Comparison of ENCODE assay signal across 24 mouse cellular contexts in genomic region chr2:158176763-158177162, GRCm38 (mm10). TPM values are rescaled to one million over a fixed set of nuclear protein-coding genes. Genes with fewer than 3 reads are reported as not detected.
DNase-seq lines count a peak whose midpoint lies in the region; ATAC-seq and TF ChIP-seq lines count a peak whose summit lies in the region.
"Had no signal": no experiment of that assay in that cellular context is flagged by ENCODE, and none has a peak within 500 bp of the region (broad histone marks: within the 10 kb centered on the region; RNA-seq: fewer than 3 reads in every experiment).

No protein-coding gene starts in this region.

- H3K9ac ChIP-seq in hindbrain, embryonic 12.5 days: no peak overlapping the region
- no peak overlapping the region for H3K9ac ChIP-seq in hindbrain, postnatal 0 days (replicated peaks; ENCODE audit: low read length)
- no peak overlapping the region for H3K9ac ChIP-seq in liver, adult 2 months (ENCODE audit: low read depth, low read length)
- no peak overlapping the region for H3K9ac ChIP-seq in liver, embryonic 11.5 days (ENCODE audit: low read depth, low read length)
- H3K9ac ChIP-seq: forebrain, postnatal 0 days; midbrain, embryonic 15.5 days had no signal

- peaks cover 20% of the 10 kb centered on the region for H3K4me1 ChIP-seq in hindbrain, embryonic 12.5 days
- H3K4me1 ChIP-seq in hindbrain, postnatal 0 days (ENCODE audit: insufficient read depth, low read length): peaks cover 13% of the 10 kb centered on the region
- peaks cover 18% of the 10 kb centered on the region for H3K4me1 ChIP-seq in liver, adult 2 months (ENCODE audit: control insufficient read depth, insufficient read depth, low read length)
- peaks cover 17% of the 10 kb centered on the region for H3K4me1 ChIP-seq in liver, embryonic 11.5 days (replicated peaks; ENCODE audit: control insufficient read depth, insufficient read depth, low read length)
- peaks cover 22% of the 10 kb centered on the region for H3K4me1 ChIP-seq in bone marrow, adult 2 months (ENCODE audit: control insufficient read depth, insufficient read depth, low read length)

- no peaks in the 10 kb centered on the region for H3K9me3 ChIP-seq in hindbrain, embryonic 12.5 days (replicated peaks)
- no peaks in the 10 kb centered on the region for H3K9me3 ChIP-seq in hindbrain, postnatal 0 days (ENCODE audit: low read length)
- H3K9me3 ChIP-seq in liver, embryonic 11.5 days (ENCODE audit: control insufficient read depth, low read length): no peaks in the 10 kb centered on the region
- H3K9me3 ChIP-seq: midbrain, embryonic 10.5 days; midbrain, embryonic 15.5 days had no signal

- no peak for TF ChIP-seq CTCF in hindbrain, postnatal 0 days (IDR thresholded peaks at IDR 0.05; ENCODE audit: low read depth)
- 0 out of 2 replicates have a peak, but pooled peaks have one; percentile 7 for TF ChIP-seq CTCF in liver, adult 2 months (IDR thresholded peaks at IDR 0.05; ENCODE audit: low read depth, low read length)
- TF ChIP-seq CTCF in bone marrow, adult 2 months (IDR thresholded peaks at IDR 0.05; ENCODE audit: control insufficient read depth, insufficient read depth, low read length): no peak

- ATAC-seq in hindbrain, embryonic 12.5 days (ENCODE audit: low FRiP score): no peak
- ATAC-seq in hindbrain, postnatal 0 days: no peak
- ATAC-seq in liver, embryonic 11.5 days (replicated peaks; ENCODE audit: low FRiP score): no peak
- ATAC-seq: CD4-positive, CD25-positive, alpha-beta regulatory T cell, adult 4 months; intestine, embryonic 16.5 days; midbrain, embryonic 15.5 days had no signal

- no peak for TF ChIP-seq POLR2A in liver, adult 2 months (IDR thresholded peaks at IDR 0.05; ENCODE audit: extremely low read depth, insufficient read depth, low read length)
- TF ChIP-seq POLR2A in bone marrow, adult 2 months (IDR thresholded peaks at IDR 0.05; ENCODE audit: borderline replicate concordance, control insufficient read depth, low read depth, low read length): no peak

- no peaks in the 10 kb centered on the region for H3K27me3 ChIP-seq in hindbrain, embryonic 12.5 days
- H3K27me3 ChIP-seq in hindbrain, postnatal 0 days (ENCODE audit: insufficient read depth, low read length): no peaks in the 10 kb centered on the region
- H3K27me3 ChIP-seq in liver, adult 2 months (ENCODE audit: control insufficient read depth, insufficient read depth, low read length): no peaks in the 10 kb centered on the region
- peaks cover 13% of the 10 kb centered on the region for H3K27me3 ChIP-seq in liver, embryonic 11.5 days (replicated peaks; ENCODE audit: control insufficient read depth, insufficient read depth, low read length)
- H3K27me3 ChIP-seq: midbrain, embryonic 15.5 days had no signal

- H3K79me2 ChIP-seq in liver, adult 2 months (ENCODE audit: control insufficient read depth, insufficient read depth, low read length): no peaks in the 10 kb centered on the region

- H3K27ac ChIP-seq in hindbrain, embryonic 12.5 days: peak overlapping the region; percentile 41; the same call in 1 of the 2 replicates
- H3K27ac ChIP-seq in hindbrain, postnatal 0 days: no peak overlapping the region
- H3K27ac ChIP-seq in liver, adult 2 months (replicated peaks; ENCODE audit: insufficient read depth, low read depth, low read length): no peak overlapping the region
- H3K27ac ChIP-seq in liver, embryonic 11.5 days (ENCODE audit: low read depth, low read length): no peak overlapping the region
- H3K27ac ChIP-seq in bone marrow, adult 2 months (ENCODE audit: control insufficient read depth, insufficient read depth, low read depth, low read length, poor library complexity): peak overlapping the region; percentile 32; the same call in 1 of the 2 replicates
- H3K27ac ChIP-seq: midbrain, embryonic 10.5 days; midbrain, embryonic 15.5 days had no signal

- WGBS in hindbrain, embryonic 12.5 days: 93% methylated on average over 9 of the region's 9 CpGs
- 98% methylated on average over 9 of the region's 9 CpGs for WGBS in hindbrain, postnatal 0 days
- whole genome bisulfite sequencing in liver, adult 2 months: 90% methylated on average over 9 of the region's 9 CpGs
- WGBS in liver, embryonic 11.5 days: 81% methylated on average over 9 of the region's 9 CpGs
- WGBS in bone marrow, adult 2 months: 80% methylated on average over 9 of the region's 9 CpGs

- no peak overlapping the region for H3K4me3 ChIP-seq in hindbrain, embryonic 12.5 days
- no peak overlapping the region for H3K4me3 ChIP-seq in hindbrain, postnatal 0 days (ENCODE audit: low read length)
- H3K4me3 ChIP-seq in liver, adult 2 months (ENCODE audit: insufficient read depth, low read depth, low read length): no peak overlapping the region
- no peak overlapping the region for H3K4me3 ChIP-seq in liver, embryonic 11.5 days (ENCODE audit: low read depth, low read length)
- no peak overlapping the region for H3K4me3 ChIP-seq in bone marrow, adult 2 months (replicated peaks; ENCODE audit: control insufficient read depth, low read depth, low read length)
- H3K4me3 ChIP-seq: midbrain, embryonic 10.5 days; midbrain, embryonic 15.5 days had no signal

- H3K36me3 ChIP-seq in hindbrain, embryonic 12.5 days: no peaks in the 10 kb centered on the region
- H3K36me3 ChIP-seq in hindbrain, postnatal 0 days (ENCODE audit: insufficient read depth, low read length): no peaks in the 10 kb centered on the region
- no peaks in the 10 kb centered on the region for H3K36me3 ChIP-seq in liver, adult 2 months (ENCODE audit: control insufficient read depth, insufficient read depth, low read length)
- no peaks in the 10 kb centered on the region for H3K36me3 ChIP-seq in liver, embryonic 11.5 days (ENCODE audit: control insufficient read depth, insufficient read depth, low read length)
- H3K36me3 ChIP-seq: midbrain, embryonic 10.5 days; midbrain, embryonic 15.5 days had no signal

- DNase-seq in hindbrain, postnatal 0 days (ENCODE audit: low spot score): no peak
- DNase-seq in liver, adult 2 months (ENCODE audit: extremely low read depth, low read depth, low spot score): no peak
- DNase-seq in liver, embryonic 11.5 days (ENCODE audit: low spot score): no peak
- DNase-seq in ovary, postnatal 14 days (ENCODE audit: low spot score): no peak
- DNase-seq in lung, postnatal 36 days: no peak
- DNase-seq: adrenal gland, adult 8-10 months; cerebellum, adult 9-10 months; cerebellum, postnatal 36 days; forebrain, postnatal 0 days; gastrocnemius, postnatal 10 days; heart, postnatal 14 days; kidney, adult 8-10 months; kidney, postnatal 10 days; layer of hippocampus, postnatal 36 days; left cerebral cortex, postnatal 4 days; lung, adult 2 months; lung, postnatal 10 days had no signal

- no peak overlapping the region for H3K4me2 ChIP-seq in hindbrain, embryonic 12.5 days (replicated peaks)
- no peak overlapping the region for H3K4me2 ChIP-seq in hindbrain, postnatal 0 days (ENCODE audit: low read depth, low read length)
- no peak overlapping the region for H3K4me2 ChIP-seq in liver, embryonic 11.5 days
- H3K4me2 ChIP-seq: midbrain, embryonic 15.5 days had no signal

RNA-seq across cellular contexts. Expression of gene Tgm2, which starts 30.5 kb away (rescaled TPM):
- polyA plus RNA-seq in hindbrain, embryonic 12.5 days (2016; fragmentation: Nextera tagmentation; extraction: Ambion mirVana): 9.9 and 11.1 TPM in 2 replicates
- total RNA-seq in hindbrain, postnatal 0 days (2014; rRNA removed): 13.6 and 14.4 TPM in 2 replicates
- polyA plus RNA-seq in hindbrain, postnatal 0 days (2015; fragmentation: Nextera tagmentation; extraction: Ambion mirVana): 6.5 and 7.1 TPM in 2 replicates
- total RNA-seq in liver, adult 2 months (2014; rRNA removed): 68.3 and 101 TPM in 2 replicates
- polyA plus RNA-seq in liver, adult 2 months (2012; rRNA removed): 91.7 and 93.5 TPM in 2 replicates
- 49.5 and 49.7 TPM in 2 replicates for polyA plus RNA-seq in liver, embryonic 11.5 days (2014; fragmentation: Nextera tagmentation; extraction: Ambion mirVana)
- polyA plus RNA-seq in bone marrow, adult 2 months (2011; ENCODE audit: insufficient read depth, insufficient read length, low replicate concordance, missing spikeins): 13.9 and 19.0 TPM in 2 replicates

RNA-seq across cellular contexts. Expression of gene D630003M21Rik, which starts 52.3 kb away (rescaled TPM):
- polyA plus RNA-seq in hindbrain, embryonic 12.5 days (2016; fragmentation: Nextera tagmentation; extraction: Ambion mirVana): 8.2 and 8.9 TPM in 2 replicates
- total RNA-seq in hindbrain, postnatal 0 days (2014; rRNA removed): 6.0 and 7.8 TPM in 2 replicates
- 1.8 and 2.3 TPM in 2 replicates for polyA plus RNA-seq in hindbrain, postnatal 0 days (2015; fragmentation: Nextera tagmentation; extraction: Ambion mirVana)
- total RNA-seq in liver, adult 2 months (2014; rRNA removed): 0.40 and 0.46 TPM in 2 replicates
- 0.52 and 0.69 TPM in 2 replicates for polyA plus RNA-seq in liver, adult 2 months (2012; rRNA removed)
- polyA plus RNA-seq in liver, embryonic 11.5 days (2014; fragmentation: Nextera tagmentation; extraction: Ambion mirVana): 0.53 and 0.81 TPM in 2 replicates
- 0.23 and 0.35 TPM in 2 replicates for polyA plus RNA-seq in bone marrow, adult 2 months (2011; ENCODE audit: insufficient read depth, insufficient read length, low replicate concordance, missing spikeins)
- total RNA-seq: granulocyte monocyte progenitor cell, adult 5-6 weeks had no signal
- polyA plus RNA-seq: CD4-positive, CD25-positive, alpha-beta regulatory T cell, adult 4 months had no signal

Comparison
In these comparisons a context has a peak if more than half of its experiments do, and no peak if none do; other contexts are left out.
1. H3K27ac ChIP-seq: peak in hindbrain, embryonic 12.5 days (single experiment) and bone marrow, adult 2 months (single experiment); none in hindbrain, postnatal 0 days (single experiment), liver, adult 2 months (single experiment) and liver, embryonic 11.5 days (single experiment).